Mouse (Mus musculus) kidney, adult 2 months (tissue): ENCODE results near the gene Klk14.

Experiments
- CTCF ChIP-seq: fragments of 200-500 bp; conservative IDR thresholded peaks from 2 replicates; pipeline ENCODE4 v1.5.1; 2011; ENCODE audit warnings: low read depth, mild to moderate bottlenecking, control low read depth, low read length, moderate library complexity, mixed read lengths; ENCODE audit not compliant: insufficient read depth, insufficient read length
- POLR2A ChIP-seq: fragments of 200-500 bp; IDR thresholded peaks from one replicate; pipeline ENCODE4 v1.6.1; 2011; ENCODE audit warnings: low read depth, low read length, control low read depth

DNA sequence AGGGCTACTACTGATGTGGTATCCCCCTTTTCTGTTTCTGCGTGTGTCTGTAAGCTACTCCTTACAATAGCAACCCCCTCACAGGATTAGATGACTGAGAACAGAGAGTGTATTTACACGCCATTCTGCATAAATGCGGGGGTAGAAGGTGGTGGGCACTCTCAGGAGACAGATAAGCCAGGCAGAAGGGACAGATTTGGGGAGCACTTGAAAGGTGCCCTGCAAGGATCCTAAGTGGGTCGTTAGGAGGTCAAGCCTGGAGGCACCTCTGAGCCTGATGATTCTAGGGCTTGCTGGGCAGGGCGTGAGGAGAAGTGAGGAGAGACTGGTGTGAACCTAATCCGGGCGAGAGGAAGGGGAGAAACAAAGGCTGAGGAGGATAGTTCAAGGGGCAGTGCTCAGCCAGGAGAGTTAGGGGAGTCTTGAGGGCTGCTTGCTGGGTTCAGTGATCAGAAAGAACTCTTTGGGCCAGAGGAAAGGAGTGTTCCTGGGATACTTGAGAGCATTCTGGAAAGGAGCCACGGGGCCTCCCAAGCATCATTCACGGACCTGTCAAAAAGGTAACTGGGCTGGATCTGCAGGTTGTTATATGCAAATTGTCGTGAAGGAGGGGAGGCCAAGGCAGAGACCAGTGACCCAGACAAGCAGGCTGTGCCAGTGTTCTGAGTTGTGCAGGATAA is 17.5 kb upstream of the Klk14 start:
- no peak for TF ChIP-seq CTCF
- no peak for TF ChIP-seq POLR2A
